Mouse (Mus musculus) layer of hippocampus, adult 9-10 months (tissue): Measurements from ENCODE around the gene Sntg2.

Experiments used
- DNase-seq: peaks from one replicate; pipeline ENCODE4 v3.0.0; 2022; ENCODE audit warnings: low spot score

The Sntg2 gene

GRCm38 (mm10) chr12:30372933-30373501 is at the start of gene Sntg2:
Gene Sntg2, minus strand, starts transcription at chr12:30373375.
- peak; percentile 15 for DNase-seq

- no peak for DNase-seq
Observed at GRCm38 (mm10) chr12:30416547-30416946, 43.4 kb upstream of the Sntg2 start.

GRCm38 (mm10) chr12:30415981-30416380 is 42.8 kb upstream of the Sntg2 start:
- no peak for DNase-seq

GRCm38 (mm10) chr12:30402651-30403050 is 29.5 kb upstream of the Sntg2 start:
- DNase-seq, result no peak

GRCm38 (mm10) chr12:30400531-30400930 is 27.4 kb upstream of the Sntg2 start:
- no peak for DNase-seq

GRCm38 (mm10) chr12:30400114-30400513 is 26.9 kb upstream of the Sntg2 start:
- no peak for DNase-seq

GRCm38 (mm10) chr12:30372293-30372692 is 882 bp downstream of the Sntg2 start:
- DNase-seq, result no peak

- DNase-seq, result peak; percentile 82
Observed at GRCm38 (mm10) chr12:30369786-30370185, 3.4 kb downstream of the Sntg2 start.

GRCm38 (mm10) chr12:30369141-30369540 is 4.0 kb downstream of the Sntg2 start:
- no peak for DNase-seq

GRCm38 (mm10) chr12:30362306-30362705 is 10.9 kb downstream of the Sntg2 start:
- DNase-seq, result no peak

- DNase-seq, result no peak
Observed at GRCm38 (mm10) chr12:30357666-30358065, 15.5 kb downstream of the Sntg2 start.

GRCm38 (mm10) chr12:30352393-30352792 is 20.8 kb downstream of the Sntg2 start:
- DNase-seq, result no peak

- DNase-seq, result no peak
Observed at GRCm38 (mm10) chr12:30348036-30348435, 25.1 kb downstream of the Sntg2 start.

GRCm38 (mm10) chr12:30347284-30347683 is 25.9 kb downstream of the Sntg2 start:
- DNase-seq, result no peak

GRCm38 (mm10) chr12:30344806-30345205 is 28.4 kb downstream of the Sntg2 start:
- DNase-seq, result no peak

GRCm38 (mm10) chr12:30336301-30336700 is 36.9 kb downstream of the Sntg2 start:
- DNase-seq, result no peak

GRCm38 (mm10) chr12:30334502-30334901 is 38.7 kb downstream of the Sntg2 start:
- DNase-seq, result no peak

- DNase-seq, result no peak
Observed at GRCm38 (mm10) chr12:30317971-30318370, 55.2 kb downstream of the Sntg2 start.

- no peak for DNase-seq
Observed at GRCm38 (mm10) chr12:30313021-30313420, 60.2 kb downstream of the Sntg2 start.

- DNase-seq, result no peak
Observed at GRCm38 (mm10) chr12:30308197-30308939, 64.8 kb downstream of the Sntg2 start.

- DNase-seq, result no peak
Observed at GRCm38 (mm10) chr12:30292724-30293560, 80.2 kb downstream of the Sntg2 start.

GRCm38 (mm10) chr12:30286888-30287573 is 86.1 kb downstream of the Sntg2 start:
- no peak for DNase-seq
